Mouse (Mus musculus): ENCODE results near the gene Tldc2. TPM values are rescaled to one million over a fixed set of nuclear protein-coding genes. Genes with fewer than 3 reads are reported as not detected.
A peak's percentile ranks its signal among the peaks of the same experiment; 100 is the strongest.

The Tldc2 gene
- polyA plus RNA-seq, 1 experiment from 2014 or later, result not detected

- Histone ChIP-seq H3K9me3 (replicated peaks) (no peaks in the 10 kb centered on the region), H3K27me3 (replicated peaks) (no peaks in the 10 kb centered on the region), H3K27ac (ENCODE audit: poor library complexity, severe bottlenecking) (peak overlapping the region; percentile 36), H3K4me1 (replicated peaks) (peaks cover 57% of the 10 kb centered on the region), H3K36me3 (peaks cover 72% of the 10 kb centered on the region), H3K4me3 (no peak overlapping the region), H3K4me2 (no peak overlapping the region), H3K9ac (no peak overlapping the region)
- 65% methylated on average over 8 of the region's 8 CpGs for WGBS
- no peak for ATAC-seq (ENCODE audit: insufficient number of reproducible peaks, low FRiP score)
Observed at GRCm38 (mm10) chr2:157052448-157052847, 34.4 kb upstream of the Tldc2 start.

DNA sequence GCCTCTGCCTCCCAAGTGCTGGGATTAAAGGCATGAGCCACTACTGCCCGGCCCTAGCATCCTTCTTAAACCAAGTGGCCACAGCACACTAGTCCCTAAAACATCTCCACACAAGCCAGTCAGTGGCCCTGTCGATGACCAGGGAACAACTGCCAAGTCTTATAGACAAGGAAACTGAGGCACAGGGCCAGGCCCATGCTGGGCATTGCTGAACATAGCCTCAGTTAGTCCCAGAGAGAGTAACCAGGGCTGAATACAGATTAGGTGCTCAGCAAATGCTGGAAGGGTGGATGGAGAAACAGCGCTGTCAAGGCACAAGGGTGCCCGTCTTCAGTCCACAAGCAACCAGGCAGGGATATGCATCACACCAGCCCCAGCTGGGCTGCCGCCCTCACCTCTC, 33.7 kb upstream of the Tldc2 start:
- H3K4me2 ChIP-seq, result no peak overlapping the region
- no peak for ATAC-seq (ENCODE audit: insufficient number of reproducible peaks, low FRiP score)
- H3K4me3 ChIP-seq, result no peak overlapping the region
- WGBS, result 94% methylated on average over 5 of the region's 5 CpGs
- peaks cover 70% of the 10 kb centered on the region for H3K36me3 ChIP-seq
- H3K27ac ChIP-seq (ENCODE audit: poor library complexity, severe bottlenecking), result peak overlapping the region; percentile 47; the same call in 1 of the 2 replicates
- H3K27me3 ChIP-seq (replicated peaks), result no peaks in the 10 kb centered on the region
- peaks cover 62% of the 10 kb centered on the region for H3K4me1 ChIP-seq (replicated peaks)
- H3K9me3 ChIP-seq (replicated peaks), result no peaks in the 10 kb centered on the region
- H3K9ac ChIP-seq, result no peak overlapping the region

- WGBS, result 79% methylated on average over 4 of the region's 4 CpGs
- Histone ChIP-seq H3K36me3 (peaks cover 64% of the 10 kb centered on the region), H3K9ac (no peak overlapping the region), H3K27ac (ENCODE audit: poor library complexity, severe bottlenecking) (peak overlapping the region; percentile 71; the same call in 1 of the 2 replicates), H3K4me2 (no peak overlapping the region), H3K27me3 (replicated peaks) (no peaks in the 10 kb centered on the region), H3K4me3 (no peak overlapping the region), H3K4me1 (replicated peaks) (peaks cover 69% of the 10 kb centered on the region), H3K9me3 (replicated peaks) (no peaks in the 10 kb centered on the region)
- ATAC-seq (ENCODE audit: insufficient number of reproducible peaks, low FRiP score), result no peak
Observed at GRCm38 (mm10) chr2:157053787-157054186, 33.1 kb upstream of the Tldc2 start.

GRCm38 (mm10) chr2:157054297-157054696, 32.6 kb upstream of the Tldc2 start:
- H3K9ac ChIP-seq, result 0 out of 2 replicates have a peak overlapping the region, but pooled peaks have one; percentile 43
- peaks cover 74% of the 10 kb centered on the region for H3K4me1 ChIP-seq (replicated peaks)
- no peak overlapping the region for H3K4me3 ChIP-seq
- WGBS, result 63% methylated on average over 8 of the region's 8 CpGs
- ATAC-seq (ENCODE audit: insufficient number of reproducible peaks, low FRiP score), result 0 out of 2 replicates have a peak, but pooled peaks have one; percentile 12
- peak overlapping the region; percentile 71 for H3K27ac ChIP-seq (ENCODE audit: poor library complexity, severe bottlenecking)
- H3K9me3 ChIP-seq (replicated peaks), result no peaks in the 10 kb centered on the region
- H3K4me2 ChIP-seq, result no peak overlapping the region
- H3K36me3 ChIP-seq, result peaks cover 63% of the 10 kb centered on the region
- H3K27me3 ChIP-seq (replicated peaks), result no peaks in the 10 kb centered on the region

DNA sequence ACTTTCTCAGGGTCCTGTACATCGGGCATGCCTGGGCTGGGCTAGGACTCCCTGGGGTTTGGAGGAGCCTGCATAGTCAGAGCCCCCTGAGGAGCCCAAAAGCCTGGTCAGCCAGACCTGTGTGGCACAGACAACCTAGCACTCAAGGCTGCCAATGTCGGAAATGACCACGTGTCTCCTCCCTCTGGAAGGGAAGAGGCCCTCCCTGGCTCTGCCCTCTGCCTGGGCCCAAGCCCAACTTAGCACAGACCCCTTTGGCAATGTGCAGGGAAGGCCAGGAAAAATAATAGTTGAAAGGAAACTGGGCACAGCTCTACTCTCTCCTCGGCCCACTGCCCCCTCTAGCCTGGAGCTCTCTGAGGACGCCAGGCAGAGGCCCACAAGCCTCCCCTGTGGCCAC, 32.0 kb upstream of the Tldc2 start:
- Histone ChIP-seq H3K36me3 (peaks cover 63% of the 10 kb centered on the region), H3K4me2 (no peak overlapping the region), H3K9me3 (replicated peaks) (no peaks in the 10 kb centered on the region), H3K27me3 (replicated peaks) (no peaks in the 10 kb centered on the region), H3K4me3 (no peak overlapping the region), H3K9ac (peak overlapping the region; percentile 43; the same call in 1 of the 2 replicates), H3K4me1 (replicated peaks) (peaks cover 74% of the 10 kb centered on the region), H3K27ac (ENCODE audit: poor library complexity, severe bottlenecking) (peak overlapping the region; percentile 71)
- 0 out of 2 replicates have a peak, but pooled peaks have one; percentile 10 for ATAC-seq (ENCODE audit: insufficient number of reproducible peaks, low FRiP score)
- WGBS, result 59% methylated on average over 5 of the region's 5 CpGs

- Histone ChIP-seq H3K4me2 (no peak overlapping the region), H3K4me3 (no peak overlapping the region), H3K9ac (no peak overlapping the region), H3K27ac (ENCODE audit: poor library complexity, severe bottlenecking) (no peak overlapping the region), H3K36me3 (peaks cover 63% of the 10 kb centered on the region), H3K9me3 (replicated peaks) (no peaks in the 10 kb centered on the region), H3K27me3 (replicated peaks) (no peaks in the 10 kb centered on the region), H3K4me1 (replicated peaks) (peaks cover 65% of the 10 kb centered on the region)
- 90% methylated on average over 6 of the region's 6 CpGs for WGBS
- ATAC-seq (ENCODE audit: insufficient number of reproducible peaks, low FRiP score), result no peak
Observed at GRCm38 (mm10) chr2:157055721-157056120, 31.1 kb upstream of the Tldc2 start.

- no peak overlapping the region for H3K4me2 ChIP-seq
- ATAC-seq (ENCODE audit: insufficient number of reproducible peaks, low FRiP score), result no peak
- H3K36me3 ChIP-seq, result peaks cover 53% of the 10 kb centered on the region
- no peak overlapping the region for H3K4me3 ChIP-seq
- H3K9me3 ChIP-seq (replicated peaks), result no peaks in the 10 kb centered on the region
- H3K9ac ChIP-seq, result no peak overlapping the region
- no peaks in the 10 kb centered on the region for H3K27me3 ChIP-seq (replicated peaks)
- peaks cover 56% of the 10 kb centered on the region for H3K4me1 ChIP-seq (replicated peaks)
- WGBS, result 76% methylated on average over 3 of the region's 3 CpGs
- no peak overlapping the region for H3K27ac ChIP-seq (ENCODE audit: poor library complexity, severe bottlenecking)
Observed at GRCm38 (mm10) chr2:157057186-157057585, 29.7 kb upstream of the Tldc2 start.

DNA sequence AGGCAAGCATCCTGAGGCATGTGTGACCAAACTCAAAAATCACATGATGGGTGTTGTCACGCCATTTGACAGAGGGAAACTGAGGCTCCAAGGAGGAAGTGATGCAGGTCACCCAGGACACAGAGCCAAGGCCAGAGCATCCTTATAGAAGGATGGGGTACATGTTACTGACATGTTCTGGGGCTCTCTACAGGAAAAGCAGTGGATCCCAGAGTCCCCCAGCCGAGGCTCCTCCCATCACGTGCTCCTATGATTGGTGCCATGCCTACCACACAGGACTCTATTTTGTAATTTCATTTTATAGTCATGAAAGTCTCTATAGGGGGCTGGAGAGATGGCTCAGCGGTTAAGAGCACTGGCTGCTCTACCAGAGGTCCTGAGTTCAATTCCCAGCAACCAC, 29.1 kb upstream of the Tldc2 start:
- no peak overlapping the region for H3K4me3 ChIP-seq
- H3K4me2 ChIP-seq, result no peak overlapping the region
- H3K4me1 ChIP-seq (replicated peaks), result peaks cover 51% of the 10 kb centered on the region
- no peaks in the 10 kb centered on the region for H3K27me3 ChIP-seq (replicated peaks)
- 85% methylated on average over 4 of the region's 4 CpGs for WGBS
- H3K9ac ChIP-seq, result no peak overlapping the region
- peaks cover 48% of the 10 kb centered on the region for H3K36me3 ChIP-seq
- no peaks in the 10 kb centered on the region for H3K9me3 ChIP-seq (replicated peaks)
- no peak for ATAC-seq (ENCODE audit: insufficient number of reproducible peaks, low FRiP score)
- peak overlapping the region; percentile 84; the same call in 1 of the 2 replicates for H3K27ac ChIP-seq (ENCODE audit: poor library complexity, severe bottlenecking)

DNA sequence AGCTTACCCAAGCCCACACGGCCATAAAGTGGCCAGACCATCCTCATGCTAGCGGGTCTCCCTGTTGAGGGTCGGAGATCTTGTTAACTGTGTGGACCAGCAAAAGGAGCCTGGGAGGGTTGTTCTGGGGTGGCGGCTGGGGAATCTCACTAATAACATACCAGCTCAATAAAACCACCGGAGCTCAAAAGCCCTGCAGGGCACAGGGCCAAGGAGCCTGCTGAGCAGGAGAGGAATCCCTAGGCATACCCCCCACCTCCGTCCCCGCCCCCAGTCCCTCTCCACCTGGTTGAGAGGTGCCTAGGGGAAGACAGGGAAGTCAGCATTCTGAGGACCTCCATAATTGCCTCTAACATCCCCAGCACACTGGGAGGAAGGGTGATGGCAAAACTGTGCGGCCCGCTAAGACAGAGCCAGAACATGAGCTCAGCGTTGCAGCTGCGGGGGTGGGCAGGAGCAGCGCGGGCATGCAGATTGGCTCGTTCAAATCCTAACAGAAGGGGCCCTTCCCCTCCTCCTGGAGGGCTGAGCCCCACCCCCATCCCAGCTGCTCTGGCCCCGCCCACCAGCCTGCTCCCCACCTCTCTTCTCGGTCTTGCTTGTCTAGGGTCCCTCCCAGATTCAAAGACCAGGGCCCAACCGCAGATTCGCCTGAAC, 28.4 kb upstream of the Tldc2 start:
- ATAC-seq (ENCODE audit: insufficient number of reproducible peaks, low FRiP score), result peak; percentile 58
- WGBS, result 23% methylated on average over 18 of the region's 18 CpGs
- H3K4me1 ChIP-seq (replicated peaks), result peaks cover 53% of the 10 kb centered on the region
- H3K4me2 ChIP-seq, result peak overlapping the region; percentile 56
- H3K27me3 ChIP-seq (replicated peaks), result no peaks in the 10 kb centered on the region
- H3K9me3 ChIP-seq (replicated peaks), result no peaks in the 10 kb centered on the region
- no peak overlapping the region; the same call in 1 of the 2 replicates for H3K4me3 ChIP-seq
- H3K27ac ChIP-seq (ENCODE audit: poor library complexity, severe bottlenecking), result peak overlapping the region; percentile 84
- peaks cover 42% of the 10 kb centered on the region for H3K36me3 ChIP-seq
- H3K9ac ChIP-seq, result peak overlapping the region; percentile 52

DNA sequence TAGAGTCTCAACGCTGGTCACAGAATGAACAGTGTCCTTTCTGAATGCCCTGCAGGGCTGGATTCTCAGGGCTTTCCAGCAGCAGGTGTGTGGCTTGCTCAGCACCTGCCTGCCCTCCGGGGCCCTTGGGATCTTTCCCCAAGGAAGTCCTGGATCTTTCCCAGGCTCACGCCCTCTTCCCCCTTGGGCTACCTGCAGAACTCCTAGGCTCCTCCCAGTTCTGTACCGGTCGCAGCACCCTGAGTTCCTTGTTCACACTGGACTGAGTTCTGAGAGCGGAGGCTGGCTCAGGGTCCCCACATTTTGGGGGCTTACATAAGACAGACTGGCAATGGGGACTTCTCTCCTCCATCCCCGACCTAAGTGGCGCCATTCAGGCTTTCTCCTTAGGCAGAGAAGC, 27.7 kb upstream of the Tldc2 start:
- Histone ChIP-seq H3K9ac (0 out of 2 replicates have a peak overlapping the region, but pooled peaks have one; percentile 18), H3K36me3 (peaks cover 36% of the 10 kb centered on the region), H3K4me3 (no peak overlapping the region), H3K27me3 (replicated peaks) (no peaks in the 10 kb centered on the region), H3K9me3 (replicated peaks) (no peaks in the 10 kb centered on the region), H3K4me1 (replicated peaks) (peaks cover 57% of the 10 kb centered on the region), H3K27ac (ENCODE audit: poor library complexity, severe bottlenecking) (peak overlapping the region; percentile 84), H3K4me2 (peak overlapping the region; percentile 56; the same call in 1 of the 2 replicates)
- 69% methylated on average over 8 of the region's 8 CpGs for WGBS
- no peak for ATAC-seq (ENCODE audit: insufficient number of reproducible peaks, low FRiP score)

DNA sequence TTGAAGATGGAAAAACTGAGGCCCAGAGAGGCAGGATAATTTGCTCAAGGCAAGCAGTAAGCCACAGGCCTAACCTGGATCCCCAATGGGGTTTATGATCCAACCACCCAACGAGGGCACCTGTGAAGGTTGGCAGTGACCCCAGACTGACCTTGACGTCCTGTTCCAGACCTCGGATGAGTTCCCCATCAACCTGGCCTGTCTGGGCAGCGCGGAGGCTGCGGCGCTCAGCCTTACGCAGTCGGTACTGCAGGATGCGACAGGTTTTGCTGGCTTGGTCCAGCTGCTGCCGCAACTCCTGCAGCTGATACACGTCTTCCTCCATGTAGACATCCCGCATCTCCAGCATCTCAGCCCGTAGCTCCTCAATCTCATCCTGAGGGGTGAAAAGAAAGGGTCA, 26.8 kb upstream of the Tldc2 start:
- no peak for ATAC-seq (ENCODE audit: insufficient number of reproducible peaks, low FRiP score)
- Histone ChIP-seq H3K36me3 (peaks cover 31% of the 10 kb centered on the region), H3K9ac (no peak overlapping the region), H3K27ac (ENCODE audit: poor library complexity, severe bottlenecking) (no peak overlapping the region), H3K9me3 (replicated peaks) (no peaks in the 10 kb centered on the region), H3K4me2 (no peak overlapping the region), H3K4me3 (no peak overlapping the region), H3K4me1 (replicated peaks) (peaks cover 57% of the 10 kb centered on the region), H3K27me3 (replicated peaks) (no peaks in the 10 kb centered on the region)
- 90% methylated on average over 14 of the region's 14 CpGs for whole genome bisulfite sequencing
